Mouse (Mus musculus) hematopoietic stem cell, adult 5-6 weeks (primary cell): ENCODE results near the gene Wdr31. TPM values are rescaled to one million over a fixed set of nuclear protein-coding genes. Genes with fewer than 3 reads are reported as not detected.

ENCODE experiments used
- ATAC-seq, 2 experiments: fragments of 125-278 bp in 1 of 2; replicated peaks in 1 of 2; 2 replicates each; pipeline ENCODE4 v1.8.0; 2016 to 2017; ENCODE audit warnings: inconsistent platforms in 2 of 2, mild to moderate bottlenecking in 2 of 2, moderate number of reproducible peaks in 2 of 2, low read depth in 1 of 2, moderate TSS enrichment in 1 of 2; ENCODE audit not compliant: low FRiP score in 2 of 2, poor library complexity in 2 of 2, severe bottlenecking in 2 of 2, insufficient read depth in 1 of 2, low TSS enrichment in 1 of 2
- total RNA-seq: library from RNA; stranded (forward); fragments of 172-1452, 232-1000 nt; gene quantifications from 2 replicates; pipeline ENCODE4 v1.2.3, GENCODE M21; 2017

Gene Wdr31
- total RNA-seq, 1 experiment from 2014 or later = 4.0 TPM

DNA sequence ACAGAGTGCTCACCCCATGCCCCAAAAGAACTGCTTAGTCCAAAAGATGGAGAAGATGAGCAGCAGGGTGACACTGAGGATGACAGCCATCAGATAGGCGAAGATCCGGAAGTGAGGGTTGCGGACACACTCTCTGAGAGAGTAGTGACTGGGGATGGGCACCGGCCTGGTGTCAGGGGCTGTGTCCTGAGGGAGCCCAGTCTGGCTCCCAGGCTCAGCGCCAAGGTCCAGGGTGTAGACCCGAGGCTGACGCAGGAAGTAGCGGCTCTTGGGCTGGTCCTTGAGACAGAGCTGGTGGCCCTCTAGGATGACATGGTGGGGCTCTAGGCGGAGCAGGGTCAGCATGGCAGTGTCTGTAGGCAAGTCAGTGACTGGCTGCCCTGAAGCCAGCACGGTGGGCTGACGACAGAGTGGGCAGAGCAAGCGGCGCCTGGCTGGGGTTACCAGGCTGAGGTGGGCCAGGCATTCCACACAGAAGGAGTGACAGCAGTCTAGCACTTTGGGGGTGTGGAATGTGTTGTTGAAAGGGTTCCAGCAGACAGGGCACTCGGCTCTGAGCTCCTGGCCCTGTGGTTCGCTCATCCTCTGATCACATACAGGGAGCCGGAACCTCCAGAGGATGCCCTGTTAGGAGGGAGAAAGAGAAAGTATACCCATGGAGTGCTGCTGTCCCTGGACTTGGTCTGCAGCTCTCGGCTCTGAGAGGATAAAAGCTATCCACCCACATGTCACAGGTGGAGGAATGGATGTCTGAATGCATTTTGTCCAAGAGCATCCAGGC is 42.5 kb downstream of the Wdr31 start:
- ATAC-seq = 0 out of 4 replicates have a peak, but pooled peaks of 1 of the 2 experiments have one; percentile 5

DNA sequence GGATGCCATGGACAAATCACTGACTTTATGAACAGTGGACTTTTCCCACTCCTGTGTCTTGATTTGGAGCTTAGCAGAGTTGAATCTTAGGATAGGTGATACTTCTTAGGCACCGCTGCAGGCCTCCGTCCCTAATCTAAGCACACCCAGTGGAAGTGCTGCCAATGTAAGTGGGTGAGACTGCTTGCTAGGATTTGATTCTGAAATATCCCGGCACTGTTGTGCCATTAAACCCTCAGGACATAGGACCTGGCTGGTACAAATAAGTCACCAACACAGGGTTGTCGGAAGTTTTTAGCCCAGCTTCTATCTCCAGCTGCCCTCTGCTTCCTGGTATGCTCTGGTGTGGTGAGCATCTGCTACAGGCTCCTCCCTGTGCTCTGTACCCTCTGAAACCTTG is 44.8 kb downstream of the Wdr31 start:
- no peak for ATAC-seq

GRCm38 (mm10) chr4:62419091-62419490 is 51.6 kb downstream of the Wdr31 start:
- no peak for ATAC-seq

DNA sequence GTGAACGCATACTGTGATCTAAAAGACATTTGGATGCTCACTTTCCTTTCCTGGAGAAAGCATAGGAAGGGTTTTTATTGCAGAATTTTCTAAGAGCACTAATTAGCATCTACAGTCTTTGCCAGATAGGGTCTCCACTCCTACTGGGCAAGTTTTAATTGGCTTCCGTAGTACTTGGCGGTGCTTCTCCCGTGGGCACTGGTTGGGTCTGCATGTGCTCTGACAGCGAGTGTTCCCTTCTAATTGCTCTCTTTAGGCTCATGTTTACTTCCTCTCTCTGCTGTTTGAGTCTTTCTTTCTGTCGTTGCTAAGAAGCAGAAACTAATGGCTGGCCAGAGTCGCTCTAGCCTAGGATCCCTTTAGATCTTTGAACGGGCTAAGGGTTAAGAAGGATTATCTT is 52.2 kb downstream of the Wdr31 start:
- ATAC-seq = no peak

- ATAC-seq = no peak
Observed at GRCm38 (mm10) chr4:62411606-62412005, 59.1 kb downstream of the Wdr31 start.

DNA sequence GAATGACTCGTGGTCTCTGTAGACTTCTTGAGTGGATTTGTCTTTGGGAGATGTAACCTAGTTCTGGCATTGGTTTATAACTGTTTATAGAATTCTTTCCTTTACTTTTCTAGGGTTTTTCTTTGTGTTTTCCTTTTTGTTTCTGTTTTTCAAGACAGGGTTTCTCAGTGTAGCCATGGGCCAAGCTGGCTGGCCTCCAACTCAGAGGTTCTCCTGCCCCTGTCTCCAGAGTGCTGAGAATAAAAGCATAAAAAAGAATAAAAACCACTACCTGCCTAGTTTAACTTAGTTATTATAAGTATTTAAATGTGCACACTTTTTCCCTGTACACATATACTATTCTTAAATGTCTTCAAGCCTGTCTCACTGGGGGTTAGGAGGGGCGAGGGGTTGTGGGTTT is 60.4 kb downstream of the Wdr31 start:
- ATAC-seq = no peak

DNA sequence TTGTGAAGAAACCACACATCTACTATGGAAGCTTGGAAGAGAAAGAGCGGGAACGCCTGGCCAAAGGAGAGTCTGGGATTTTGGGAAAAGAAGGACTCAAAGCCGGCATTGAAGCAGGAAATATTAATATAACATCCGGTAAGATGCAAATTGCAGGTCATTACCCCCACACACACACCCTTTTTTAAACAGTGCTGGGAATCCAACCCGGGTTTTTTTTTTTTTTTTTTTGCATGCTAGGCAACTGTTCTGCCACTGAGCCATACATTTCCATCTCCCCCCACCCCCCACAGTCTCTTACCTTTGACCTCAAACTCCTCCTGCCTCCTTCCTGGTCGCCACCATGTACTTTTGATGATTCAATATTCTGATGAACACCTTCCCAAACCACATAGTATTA is 61.1 kb downstream of the Wdr31 start:
- ATAC-seq = no peak

DNA sequence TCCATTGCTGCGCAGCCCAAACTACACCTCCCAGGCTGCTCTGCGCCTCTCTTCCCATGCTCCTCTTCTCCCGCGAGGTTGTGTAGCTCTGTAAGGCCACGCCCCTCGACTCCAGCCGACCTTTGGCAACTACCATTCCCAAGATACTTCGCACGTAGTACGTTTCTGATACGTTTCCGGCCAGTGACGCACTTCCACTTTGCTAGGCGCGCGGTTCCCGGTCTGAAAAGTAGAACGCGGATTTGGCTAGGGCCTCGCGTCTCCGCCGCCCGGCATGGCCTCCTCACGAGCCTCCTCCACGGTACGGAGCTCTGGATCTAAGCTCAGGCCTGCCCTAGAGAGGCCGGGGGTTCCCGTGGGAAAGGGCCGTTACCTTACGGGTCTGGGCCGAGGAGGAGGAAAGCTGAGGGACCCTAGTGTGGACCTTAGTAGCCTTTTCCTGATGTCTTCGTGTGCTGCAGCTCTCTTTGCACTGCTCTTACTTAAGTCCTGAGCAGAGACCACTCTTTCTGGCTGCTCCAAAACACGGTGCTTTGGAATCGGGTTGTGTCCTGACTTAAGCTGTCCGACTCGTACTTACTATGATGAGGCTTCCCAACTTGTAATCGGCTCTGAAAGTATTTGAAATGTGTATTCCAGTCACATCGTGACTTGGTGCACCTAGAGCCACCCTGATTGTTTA is 62.0 kb downstream of the Wdr31 start, which contains the start of the genes Cdc26 and Prpf4:
Gene Cdc26 (minus strand): TSS at position 42 of the 682 bp plus-strand sequence.
Gene Prpf4 (plus strand): TSS at position 197 of the 682 bp plus-strand sequence.
- ATAC-seq = peak; percentile 97

DNA sequence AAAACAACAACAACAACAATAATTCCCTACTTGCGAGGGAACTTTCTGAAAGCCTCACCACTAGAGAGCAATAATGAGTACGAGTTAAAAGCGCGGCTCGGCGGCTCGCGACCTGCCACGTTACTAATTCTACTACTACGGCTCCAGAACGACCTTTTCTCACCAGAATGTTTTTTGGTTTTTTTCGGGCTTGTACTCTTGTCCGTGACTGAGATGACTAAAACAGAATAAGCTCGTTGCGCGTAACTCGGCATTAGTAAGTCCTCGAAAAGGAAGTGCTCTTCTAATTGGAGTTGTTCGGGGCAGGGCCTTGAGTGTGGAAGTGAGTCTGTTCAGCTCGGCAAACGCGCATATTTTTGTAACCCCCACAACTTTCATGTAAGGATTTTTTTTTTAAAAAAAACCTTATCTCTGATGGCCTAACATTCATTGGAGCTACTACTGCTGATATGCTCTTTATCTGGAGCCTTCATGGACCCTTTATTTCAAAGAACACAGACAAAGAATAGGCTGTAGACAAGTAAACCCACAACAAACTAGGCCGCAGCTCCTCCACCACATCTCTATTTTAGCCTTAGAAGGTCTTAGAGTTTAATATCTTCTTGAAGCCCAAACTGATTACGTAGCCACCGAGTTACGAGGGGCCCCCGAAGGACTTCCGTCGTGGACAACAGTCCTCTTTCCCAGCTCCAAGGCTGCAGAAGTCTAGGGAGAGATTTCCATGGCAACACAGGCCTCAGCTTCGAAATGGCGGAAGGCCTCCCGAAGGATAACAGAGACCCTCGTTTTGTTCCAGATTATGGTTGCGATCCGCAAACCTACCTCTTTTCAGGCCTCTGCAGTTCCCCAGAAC is 62.7 kb downstream of the Wdr31 start:
- peak; percentile 24 to 36; a peak in 3 of 4 replicates for ATAC-seq

DNA sequence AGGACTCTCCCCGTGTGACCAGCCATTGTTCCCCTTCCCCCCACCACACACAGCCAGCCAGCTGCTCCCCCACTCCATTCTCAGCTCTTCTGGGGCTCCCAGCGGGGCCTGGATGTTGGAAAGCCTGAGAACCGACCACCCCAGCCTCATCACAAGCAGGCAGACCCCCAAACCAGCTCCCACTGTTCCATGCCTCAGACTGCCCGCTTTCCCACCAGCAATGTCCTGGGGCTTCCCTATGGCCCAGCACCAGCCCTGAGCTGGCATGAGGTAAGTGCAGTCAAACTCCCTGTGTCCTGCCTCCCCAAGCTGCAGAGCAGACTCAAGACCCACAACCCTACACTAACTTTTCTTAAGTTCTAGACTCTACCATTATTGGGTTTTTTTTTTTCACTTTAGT is 64.6 kb downstream of the Wdr31 start:
- ATAC-seq = no peak

- no peak for ATAC-seq
Observed at GRCm38 (mm10) chr4:62398956-62399355, 71.7 kb downstream of the Wdr31 start.

Other genes with a start within 250 kb of the Wdr31 start
- 0.15 and 1.8 TPM in 2 replicates for gene Zfp37, start 239.8 kb downstream of the Wdr31 start, total RNA-seq
- 11.0 and 18.4 TPM in 2 replicates for gene Slc31a2, start 208.3 kb downstream of the Wdr31 start, total RNA-seq
- gene Fkbp15, start 110.3 kb downstream of the Wdr31 start, total RNA-seq = 51.0 and 68.2 TPM in 2 replicates
- 11.9 and 14.7 TPM in 2 replicates for gene Slc31a1, start 110.2 kb downstream of the Wdr31 start, total RNA-seq
- 106 and 205 TPM in 2 replicates for gene Cdc26, start 62.3 kb downstream of the Wdr31 start, total RNA-seq
- gene Prpf4, start 62.1 kb downstream of the Wdr31 start, total RNA-seq = 18.6 and 19.6 TPM in 2 replicates
- not detected in 2 replicates for gene Rnf183, start 35.6 kb downstream of the Wdr31 start, total RNA-seq
- 0.94 and 1.2 TPM in 2 replicates for gene Bspry, start 9.2 kb upstream of the Wdr31 start, total RNA-seq
- 3.1 and 3.3 TPM in 2 replicates for gene Hdhd3, start 32.6 kb upstream of the Wdr31 start, total RNA-seq
- gene Alad, start 49.0 kb upstream of the Wdr31 start, total RNA-seq = 28.8 and 35.6 TPM in 2 replicates
- gene Pole3, start 54.2 kb upstream of the Wdr31 start, total RNA-seq = 72.7 and 78.2 TPM in 2 replicates
- gene 4933430I17Rik, start 54.5 kb upstream of the Wdr31 start, total RNA-seq = not detected in 2 replicates
- 23.5 and 23.7 TPM in 2 replicates for gene Rgs3, start 89.0 kb upstream of the Wdr31 start, total RNA-seq